Mouse (Mus musculus) urinary bladder, postnatal 25 days (tissue): ENCODE data around the gene Syn3.
"Not testable (repeated sequence)": the region's sequence is repeated elsewhere in the genome, so short reads cannot be mapped to it uniquely, and the experiment has no call there.

ENCODE experiments used
- DNase-seq: peaks from one replicate; pipeline ENCODE4 v3.0.0; 2022; ENCODE audit warnings: low spot score

The Syn3 gene

DNA sequence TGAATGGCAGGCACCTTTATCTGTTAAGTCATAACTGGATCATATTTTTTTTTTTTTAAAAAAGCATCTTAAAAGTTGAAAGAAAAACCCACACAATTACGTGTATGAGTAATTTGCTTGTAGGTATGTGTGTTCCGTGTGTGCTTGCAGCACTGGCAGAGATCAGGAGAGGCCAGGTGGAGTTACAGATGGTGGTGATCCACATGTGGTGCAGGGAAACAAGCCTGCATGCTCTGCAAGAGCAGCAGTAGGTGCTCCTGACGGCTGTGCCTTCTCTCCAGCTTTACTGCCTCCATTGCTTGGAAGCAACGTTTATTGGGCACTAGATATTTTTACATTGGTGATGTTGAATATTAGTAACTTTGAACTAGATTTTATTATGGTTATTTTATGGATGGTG, 455.0 kb downstream of the Syn3 start:
- no peak for DNase-seq

DNA sequence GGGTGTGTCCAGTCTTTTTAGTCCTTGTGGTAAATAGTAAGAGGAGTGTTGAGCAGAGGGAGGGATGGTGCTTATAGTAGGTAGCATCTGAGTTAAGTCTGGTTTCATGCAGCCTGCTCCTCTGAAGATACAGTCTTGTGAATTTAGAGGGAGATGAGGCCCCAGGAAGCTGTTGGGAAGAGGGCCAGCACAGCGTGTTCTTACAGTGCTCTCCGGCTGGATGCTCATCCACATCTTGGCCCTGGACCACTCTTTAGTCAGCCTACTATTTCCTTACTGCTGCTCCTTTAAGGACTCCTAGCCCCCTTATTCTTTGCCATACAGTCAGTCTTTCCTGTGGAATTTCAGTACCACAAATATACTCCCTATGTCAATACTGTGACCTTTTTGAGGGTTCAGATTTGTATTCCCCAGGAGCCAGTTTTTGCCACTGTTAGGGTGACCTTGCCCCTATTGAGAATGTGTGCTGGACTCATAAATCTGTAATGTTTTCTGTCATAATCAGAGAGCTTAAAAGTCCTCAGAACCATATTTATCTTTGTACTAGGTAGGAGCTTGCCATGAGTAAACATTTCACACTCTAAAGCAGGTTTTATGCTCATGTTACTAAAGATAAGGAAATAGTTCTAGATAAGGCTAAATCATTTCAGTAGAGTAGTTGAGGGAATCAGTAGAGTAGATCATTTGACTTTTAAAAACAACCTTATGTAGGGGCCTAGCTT, 464.5 kb downstream of the Syn3 start:
- DNase-seq = no peak

DNA sequence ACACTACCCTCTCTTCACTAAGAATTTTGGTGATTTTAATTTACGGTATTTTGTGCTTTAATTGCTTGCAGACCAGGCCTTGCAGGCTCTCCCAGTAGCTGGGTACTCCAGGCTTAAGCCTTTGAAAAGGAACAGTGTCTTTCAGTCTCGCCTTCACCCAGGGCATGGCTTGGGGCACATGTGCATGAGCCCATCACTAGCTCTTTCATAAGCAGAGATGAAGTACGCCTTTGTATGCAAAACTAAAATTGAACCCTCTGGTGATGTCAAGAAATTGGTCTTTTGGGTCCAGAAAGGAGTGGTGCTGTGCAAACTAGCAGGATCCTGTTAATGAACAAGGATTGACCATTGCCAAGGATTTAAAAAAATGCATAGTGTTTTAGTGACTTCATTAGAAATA, 466.2 kb downstream of the Syn3 start:
- DNase-seq = no peak

DNA sequence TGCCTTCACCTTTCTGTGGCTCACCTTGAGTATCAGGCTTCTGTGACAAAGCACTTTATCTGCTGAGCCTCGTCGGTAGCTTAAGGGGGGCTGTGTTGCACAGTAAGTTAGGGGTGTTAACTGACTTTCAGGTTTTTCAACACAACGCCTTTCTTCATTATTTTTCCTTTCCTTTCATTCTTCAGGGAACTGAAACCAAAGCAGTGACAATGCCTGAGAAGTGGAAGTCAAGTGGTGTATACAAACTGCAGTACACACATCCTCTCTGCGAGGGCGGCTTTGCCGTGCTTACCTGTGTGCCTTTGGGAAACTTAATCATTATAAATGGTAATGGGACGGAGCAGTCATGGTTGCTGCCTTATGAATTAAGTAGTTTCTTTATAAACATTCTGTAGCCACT, 468.0 kb downstream of the Syn3 start:
- DNase-seq = no peak

DNA sequence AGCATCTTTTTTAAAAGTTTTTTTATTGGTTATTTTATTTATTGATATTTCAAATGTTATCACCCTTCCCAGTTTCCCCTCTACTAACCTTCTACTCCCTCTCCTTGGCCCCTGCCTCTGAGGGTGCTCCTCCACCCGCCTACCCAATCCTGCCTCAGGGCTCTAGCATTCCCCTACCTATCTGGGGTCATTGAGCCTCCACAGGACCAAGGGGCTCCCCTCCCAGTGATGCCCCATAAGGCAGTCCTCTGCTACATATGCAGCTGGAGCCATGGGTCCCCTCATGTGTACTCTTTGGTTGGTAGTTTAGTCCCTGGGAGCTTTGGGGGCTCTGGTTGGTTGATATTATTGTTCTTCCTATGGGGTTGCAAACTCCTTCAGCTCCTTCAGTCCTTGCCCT, 471.9 kb downstream of the Syn3 start:
- DNase-seq = not testable (repeated sequence)

DNA sequence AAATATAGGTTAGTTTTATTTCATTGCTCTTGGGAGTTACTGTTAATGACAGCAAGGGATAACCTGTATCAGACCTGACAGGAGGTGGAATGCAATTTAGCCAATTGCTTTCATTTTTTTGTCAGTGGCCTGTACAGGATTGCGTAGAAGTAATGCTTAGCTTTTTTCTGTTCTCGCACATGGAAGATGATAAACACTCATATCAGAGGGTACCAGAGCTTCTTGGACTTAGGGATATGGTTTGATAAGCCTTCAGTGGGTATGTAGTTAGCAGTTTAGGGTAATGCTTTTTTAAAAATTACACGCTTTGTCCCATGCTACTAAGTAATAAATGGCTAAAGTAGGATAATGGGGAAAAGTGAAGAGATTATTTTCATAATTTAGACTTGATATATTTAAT, 472.3 kb downstream of the Syn3 start:
- DNase-seq = no peak

DNA sequence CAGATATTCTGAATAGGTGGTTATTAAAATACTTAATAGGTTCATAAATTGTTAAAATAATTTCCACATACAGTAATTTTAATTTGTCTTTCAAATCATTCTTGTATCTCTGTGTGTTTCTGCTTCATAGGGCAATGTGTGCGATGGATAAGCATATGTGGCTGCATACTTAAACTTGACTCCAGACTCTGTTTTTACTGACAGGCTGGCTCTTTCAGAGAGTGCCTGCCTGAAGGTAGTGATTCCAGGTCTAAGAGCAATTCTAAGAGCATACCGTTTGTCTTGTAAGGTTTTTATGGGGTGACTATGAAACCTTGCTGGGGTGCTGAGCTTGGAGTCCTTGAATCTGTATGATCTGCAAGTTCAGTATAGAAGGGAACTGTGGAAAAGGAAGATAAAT, 472.8 kb downstream of the Syn3 start:
- no peak for DNase-seq

DNA sequence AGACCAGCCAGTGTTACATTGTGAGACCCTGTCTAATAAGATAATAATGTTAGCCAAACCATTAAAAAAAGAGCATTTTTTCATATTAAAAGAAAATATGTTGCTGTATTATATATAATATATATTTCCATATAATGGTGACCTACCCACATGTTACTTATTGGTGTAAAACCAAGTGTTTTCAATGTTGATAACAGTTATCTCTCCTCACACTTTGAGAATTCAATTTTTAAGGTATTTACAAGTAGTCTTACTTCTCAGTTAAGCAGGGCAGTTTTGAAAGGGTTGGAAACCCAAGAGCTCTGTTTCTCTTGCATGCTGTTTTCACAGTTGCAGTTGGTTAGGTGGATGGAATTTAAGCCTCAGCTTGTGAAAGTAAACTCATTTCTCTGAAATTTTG, 475.5 kb downstream of the Syn3 start:
- DNase-seq = no peak

DNA sequence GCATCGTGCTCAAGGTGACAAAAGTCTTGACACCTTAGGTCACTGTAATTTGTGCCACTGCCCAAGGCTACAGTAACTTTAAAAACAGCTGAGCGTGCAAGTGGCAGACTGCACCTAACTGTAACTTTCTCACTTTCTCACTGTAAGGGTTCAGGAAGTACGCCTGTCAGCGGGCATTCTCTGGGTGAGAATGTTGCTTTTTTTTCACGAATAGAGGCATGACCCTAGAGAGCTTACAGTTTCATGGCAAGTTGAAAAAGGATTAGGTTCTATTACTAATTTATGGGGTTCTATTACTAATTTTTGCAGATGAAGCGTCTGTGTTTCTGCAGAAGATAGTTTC, 476.3 kb downstream of the Syn3 start:
- no peak for DNase-seq

DNA sequence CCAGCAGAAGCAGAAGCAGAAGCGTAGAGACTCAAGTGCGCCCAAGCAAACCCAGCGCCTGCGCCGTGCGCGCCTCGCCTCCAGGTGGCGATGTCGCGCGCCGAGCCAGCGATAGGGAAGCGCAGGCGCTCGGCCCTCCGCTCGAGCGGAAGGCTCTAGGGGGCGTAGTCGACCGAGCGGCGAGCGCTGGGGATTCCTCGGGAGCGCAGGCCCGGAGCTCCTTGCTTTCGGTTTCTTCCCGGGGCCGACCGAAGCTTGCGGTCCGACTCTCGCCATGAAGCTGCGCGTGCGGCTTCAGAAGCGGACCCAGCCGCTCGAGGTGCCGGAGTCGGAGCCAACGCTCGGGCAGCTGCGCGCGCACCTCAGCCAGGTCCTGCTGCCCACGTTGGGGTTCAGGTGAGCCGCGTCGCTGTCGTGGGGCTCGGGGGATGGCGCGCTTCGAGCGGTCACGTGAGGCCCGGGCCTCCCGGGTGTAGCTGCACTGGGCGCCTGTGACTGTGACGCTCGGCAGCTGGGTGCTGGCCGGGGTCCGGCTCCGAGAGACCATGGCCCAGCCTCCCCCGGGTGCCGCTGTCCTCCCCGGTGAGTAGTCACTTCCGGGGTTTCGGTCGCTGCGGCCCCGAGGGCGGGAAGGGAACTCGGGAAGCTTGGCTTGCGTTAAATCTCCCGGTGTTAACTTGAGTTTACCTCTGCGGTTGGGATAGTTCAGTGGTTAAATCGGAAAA, 476.8 kb downstream of the Syn3 start, which contains the start of gene Fbxo7:
Gene Fbxo7, plus strand, starts transcription at position 224 of the 725 bp plus-strand sequence.
- peak; percentile 78 for DNase-seq

DNA sequence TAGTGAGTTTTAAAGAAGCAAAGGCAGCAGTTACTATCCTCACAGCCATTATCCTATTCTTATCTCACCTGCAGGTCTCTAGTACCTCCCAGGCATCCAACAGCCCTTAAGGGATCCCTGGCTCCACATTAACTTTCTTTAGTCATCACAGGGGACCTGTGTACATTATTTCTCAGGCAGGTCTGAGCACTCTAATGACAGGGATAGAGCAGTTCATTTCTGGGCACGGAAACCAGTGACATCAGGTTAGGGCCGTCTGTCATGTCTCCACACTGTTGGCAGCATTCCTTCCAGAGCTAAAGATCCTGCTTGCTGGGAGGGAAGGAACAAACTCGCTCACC, 477.3 kb downstream of the Syn3 start:
- no peak for DNase-seq

DNA sequence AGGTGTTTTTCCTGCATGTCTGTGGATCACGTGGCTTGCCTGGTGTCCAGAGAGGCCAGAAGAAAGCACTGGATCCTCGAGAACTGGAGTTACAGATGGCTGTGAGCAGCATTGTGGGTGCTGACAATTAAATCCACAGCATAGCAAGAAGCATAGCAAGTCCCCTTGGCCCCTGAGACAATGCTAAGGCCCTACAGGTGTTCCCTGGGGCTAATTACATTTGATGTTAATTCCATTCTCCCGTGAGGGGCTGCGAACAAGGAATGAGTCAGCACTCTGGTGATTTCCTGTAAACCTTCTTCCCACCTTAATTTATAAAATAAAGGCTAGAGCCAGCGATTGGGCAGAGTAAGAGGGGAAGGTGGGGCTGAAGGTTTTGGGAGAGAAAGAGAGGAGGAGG, 479.9 kb downstream of the Syn3 start:
- no peak for DNase-seq

DNA sequence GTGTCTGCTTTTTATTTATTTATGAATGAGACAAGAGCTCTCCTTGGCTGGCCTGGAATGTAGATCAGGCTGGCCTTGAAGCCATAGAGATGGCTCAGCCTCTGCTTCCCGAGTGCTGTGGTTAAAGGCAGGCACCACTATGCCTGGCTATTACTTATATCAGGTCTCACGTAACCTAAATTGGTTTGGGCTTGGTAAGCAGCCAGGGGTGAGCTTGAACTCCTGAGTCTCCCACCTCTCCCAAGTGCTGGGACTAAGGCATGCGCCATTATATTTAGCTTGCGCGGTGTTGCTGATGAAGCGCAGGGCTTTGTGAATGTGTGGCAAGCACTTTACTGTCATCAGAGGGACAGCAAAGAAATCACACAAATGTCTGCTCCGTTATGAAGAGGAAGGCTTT, 480.9 kb downstream of the Syn3 start:
- no peak for DNase-seq

DNA sequence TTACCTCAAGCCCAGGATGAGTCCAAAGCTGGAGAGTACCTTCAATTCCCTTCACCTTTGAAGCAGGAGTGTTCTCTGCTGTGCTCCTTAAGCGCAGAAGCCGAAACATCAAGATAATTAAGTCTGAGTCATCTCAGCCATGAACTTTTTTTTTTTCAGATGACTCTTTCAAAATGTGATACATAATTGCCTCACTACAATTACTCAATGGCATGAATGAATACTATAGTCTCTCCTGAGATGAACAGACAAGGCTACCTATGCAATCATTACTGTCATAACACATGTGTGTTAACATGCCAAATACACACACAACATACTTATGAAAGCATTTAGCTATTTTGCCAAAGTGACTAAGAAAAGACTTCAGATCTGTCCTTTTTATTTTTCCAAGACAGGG, 486.9 kb downstream of the Syn3 start, which contains the start of gene Bpifc:
Gene Bpifc, minus strand, starts transcription at position 115 of the 400 bp plus-strand sequence.
- DNase-seq = no peak

DNA sequence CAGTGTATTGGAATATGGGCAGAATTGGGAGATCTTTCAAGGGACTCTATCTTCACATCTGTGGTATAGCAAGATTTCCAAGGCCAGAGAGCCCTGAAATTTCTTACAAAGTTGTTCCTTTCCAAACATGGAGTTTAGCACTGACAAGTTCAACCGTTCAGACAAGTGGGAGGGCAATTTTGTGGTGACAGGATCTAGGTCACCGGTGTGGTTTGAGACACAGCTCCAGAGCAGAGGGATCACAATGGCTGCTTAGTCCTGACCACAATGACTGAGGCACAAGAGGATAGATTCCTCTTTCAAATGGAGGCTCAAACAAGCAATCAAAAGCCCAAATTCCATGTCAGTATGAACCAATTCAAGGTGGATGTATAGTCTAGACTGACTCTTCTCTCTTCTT, 487.5 kb downstream of the Syn3 start:
- DNase-seq = no peak

DNA sequence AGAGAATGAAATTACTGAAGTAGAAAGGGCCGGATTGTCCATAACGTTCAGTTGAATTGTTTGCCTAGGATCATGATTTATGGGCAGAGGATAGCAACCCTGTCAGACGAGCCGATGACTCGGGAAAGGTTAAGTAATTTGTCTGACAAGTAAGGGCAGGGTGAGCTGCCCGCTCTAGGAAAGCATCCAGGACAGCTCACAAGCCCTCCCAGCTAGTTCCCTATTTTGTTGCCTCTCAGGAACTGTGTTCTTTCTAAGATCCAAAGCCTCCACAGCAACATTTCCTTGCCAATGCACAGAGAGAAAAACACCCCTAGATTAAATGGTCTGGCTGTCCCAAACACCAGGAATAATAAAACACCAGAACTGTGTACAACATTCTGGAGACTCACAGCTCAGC, 488.1 kb downstream of the Syn3 start:
- no peak for DNase-seq

DNA sequence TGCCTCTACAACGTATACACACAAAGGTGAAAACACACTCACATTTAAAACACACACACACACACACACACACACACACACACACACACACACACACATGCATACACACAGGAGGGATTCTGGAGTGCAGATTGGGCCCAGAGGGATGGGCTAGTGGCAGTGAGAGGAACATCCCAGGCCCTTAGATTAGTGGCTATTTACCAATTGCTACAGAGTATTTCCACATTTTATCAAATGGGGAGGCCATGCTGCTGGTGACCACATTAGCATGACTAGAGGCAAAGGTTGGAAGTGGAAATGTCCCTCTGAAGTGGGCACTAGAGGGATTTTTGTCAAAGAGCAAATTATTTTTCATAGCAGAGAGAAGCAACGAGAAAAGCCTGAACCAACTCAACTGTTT, 489.0 kb downstream of the Syn3 start:
- no peak for DNase-seq

DNA sequence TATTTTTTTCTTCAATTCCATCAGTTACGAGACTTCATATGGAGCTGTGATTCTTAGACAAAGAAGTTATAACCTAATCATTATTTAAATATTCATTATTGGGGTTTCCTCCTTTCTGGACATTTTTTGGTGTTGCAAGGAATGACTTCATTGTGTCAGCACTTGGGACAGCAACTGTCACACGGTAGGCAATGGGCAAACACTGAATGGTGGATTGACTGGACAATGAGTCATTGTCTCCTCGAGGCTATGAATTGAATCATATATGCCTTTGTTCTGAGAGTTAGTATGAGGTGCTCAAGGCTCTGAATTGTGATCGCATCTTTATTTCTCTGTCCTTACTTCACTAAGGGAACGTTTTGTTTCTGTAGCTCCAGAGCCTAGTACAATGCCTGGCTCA, 492.2 kb downstream of the Syn3 start:
- no peak for DNase-seq
